Mouse (Mus musculus): ENCODE data around the gene Eaf1.

The Eaf1 gene

DNA sequence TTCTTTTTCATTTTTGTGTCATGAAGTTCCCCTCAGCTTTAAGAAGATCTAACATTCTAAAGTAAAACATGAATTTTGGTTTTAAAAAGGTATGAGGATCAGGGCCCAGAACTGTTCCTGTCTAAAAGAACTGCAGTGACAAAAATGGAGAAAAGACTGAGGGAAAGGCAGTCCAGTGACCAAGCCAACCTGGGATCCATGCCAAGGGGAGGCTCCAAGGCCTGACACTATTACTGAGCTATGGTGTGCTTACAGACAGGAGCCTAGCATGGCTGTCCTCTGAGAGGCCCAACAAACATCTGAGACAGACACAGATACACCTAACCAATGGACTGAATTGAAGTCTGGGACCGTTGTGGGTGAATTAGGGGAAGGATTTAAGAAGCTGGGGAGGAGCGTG, 15.7 kb downstream of the Eaf1 start:
- peak; percentile 65 for DNase-seq (ENCODE audit: low spot score)

DNA sequence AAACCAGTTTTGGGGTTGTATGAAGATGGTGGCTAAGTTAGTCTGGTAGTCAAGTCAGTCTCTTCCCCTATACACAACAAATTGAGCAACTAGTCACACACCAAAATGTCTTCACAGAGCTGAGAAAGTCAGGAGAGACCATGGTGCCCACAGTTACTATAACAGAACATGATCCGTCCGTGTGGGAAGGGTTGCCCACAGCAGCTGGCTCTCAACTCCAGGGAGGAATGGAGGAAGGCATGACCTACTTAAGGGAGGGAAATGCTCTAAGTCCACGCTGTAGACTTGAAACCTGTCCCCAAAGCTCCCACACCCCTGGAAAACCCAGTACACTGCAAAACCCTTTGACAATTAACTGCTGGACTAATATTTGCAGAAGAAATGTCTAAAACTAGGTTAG, 16.1 kb downstream of the Eaf1 start:
- no peak for DNase-seq (ENCODE audit: low spot score)

DNA sequence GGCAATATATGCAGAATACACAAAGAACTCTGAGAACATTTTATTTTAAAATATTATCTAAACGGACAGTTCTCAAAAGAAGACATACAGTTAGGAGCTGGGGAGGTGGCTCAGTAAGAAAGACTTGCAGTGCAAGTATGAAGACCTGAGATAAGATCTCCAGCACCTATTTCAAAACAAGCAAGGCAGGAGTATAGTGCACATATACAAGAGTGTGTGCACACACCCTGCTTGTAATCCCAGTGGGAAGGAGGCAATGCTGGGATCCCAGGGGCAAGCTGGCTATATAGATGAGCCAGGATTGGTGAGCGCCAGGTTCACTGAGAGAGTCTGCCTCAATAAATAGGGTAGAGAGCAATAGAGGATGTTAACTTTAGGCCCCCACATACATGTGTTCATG, 21.7 kb downstream of the Eaf1 start:
- no peak for DNase-seq (ENCODE audit: low spot score)

DNA sequence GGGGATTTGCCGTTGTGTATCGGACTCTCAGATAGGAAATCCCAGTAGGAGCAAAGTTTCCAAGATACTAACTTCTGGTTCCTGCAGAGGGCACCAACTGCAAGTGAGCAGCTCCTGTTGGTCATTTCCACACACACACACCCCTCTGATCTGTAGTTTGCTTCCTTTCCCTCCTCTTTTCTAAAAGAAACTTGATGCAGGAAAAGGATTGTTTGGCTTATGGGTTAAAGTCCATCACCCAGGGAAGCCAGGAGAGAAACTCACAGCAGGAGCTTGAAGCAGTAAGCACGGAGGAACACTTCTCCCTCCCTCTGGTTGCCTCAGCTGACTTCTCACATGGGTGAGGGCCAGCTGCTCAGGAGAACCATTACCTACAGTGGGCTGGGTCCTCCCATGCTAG, 25.0 kb downstream of the Eaf1 start:
- DNase-seq (ENCODE audit: low spot score): peak; percentile 52

GRCm38 (mm10) chr14:31521318-31521717, 27.1 kb downstream of the Eaf1 start:
- no peak for DNase-seq (ENCODE audit: low spot score)

DNA sequence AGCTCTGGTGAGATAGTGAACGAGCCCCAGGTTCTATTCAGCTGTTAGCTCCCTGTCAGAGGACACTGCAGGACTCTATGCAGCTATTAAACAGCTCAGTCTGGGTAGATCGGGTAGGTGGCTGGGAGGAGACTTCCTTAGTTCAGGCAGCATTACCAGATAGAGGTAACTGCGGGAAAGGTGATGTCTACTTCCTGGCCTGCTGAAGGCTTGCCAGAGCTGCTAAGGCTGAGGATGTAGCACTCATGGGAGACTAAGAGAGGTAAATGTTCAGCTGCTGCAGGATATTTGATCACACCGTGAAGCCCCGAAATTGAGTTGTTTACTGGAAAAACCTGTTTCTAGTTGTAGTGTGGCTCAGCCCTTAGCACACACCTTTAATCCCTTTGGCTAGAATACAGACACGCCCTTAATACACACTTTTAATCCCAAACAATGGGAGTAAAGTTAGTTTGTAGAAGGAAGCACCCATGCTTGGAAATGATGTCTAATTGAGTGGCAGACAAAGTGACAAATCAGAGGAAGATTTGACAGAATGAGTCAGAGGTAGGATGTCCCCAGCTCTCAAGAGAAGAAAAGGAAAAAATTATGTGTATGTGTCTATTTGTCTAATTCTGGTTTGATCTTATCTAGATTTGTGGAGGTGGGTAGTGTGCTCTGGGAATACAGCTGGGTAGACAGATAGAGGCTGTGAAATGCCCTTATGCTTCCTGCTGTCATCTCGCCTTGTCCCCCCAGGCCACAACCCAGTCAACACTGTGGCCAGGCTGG, 31.0 kb downstream of the Eaf1 start:
- no peak for DNase-seq (ENCODE audit: low spot score)

GRCm38 (mm10) chr14:31530847-31531246, 36.6 kb downstream of the Eaf1 start:
- no peak for DNase-seq (ENCODE audit: low spot score)

GRCm38 (mm10) chr14:31531506-31532148, 37.4 kb downstream of the Eaf1 start:
- no peak for DNase-seq (ENCODE audit: low spot score)

DNA sequence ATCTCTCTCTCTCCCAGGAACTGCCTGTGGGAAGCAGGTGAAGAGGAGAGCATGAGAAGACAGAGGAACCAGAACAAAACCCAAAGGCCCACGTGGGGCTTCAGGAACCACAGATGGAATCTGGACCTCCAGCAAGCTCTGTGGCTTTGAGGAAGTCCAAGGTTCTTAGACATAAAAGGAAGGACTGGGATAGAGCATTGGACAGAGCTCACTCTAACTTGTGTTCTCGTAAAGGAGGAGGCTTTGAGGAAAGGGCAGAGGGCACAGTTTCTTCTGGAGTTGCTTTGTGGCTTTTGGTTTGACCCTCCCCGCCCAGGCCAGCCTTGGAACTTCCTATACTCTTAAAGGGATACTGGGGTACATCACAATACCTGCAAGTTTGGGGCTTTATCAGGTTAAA, 38.5 kb downstream of the Eaf1 start:
- DNase-seq (ENCODE audit: low spot score): no peak

GRCm38 (mm10) chr14:31537298-31537697, 43.1 kb downstream of the Eaf1 start:
- no peak for DNase-seq (ENCODE audit: low spot score)

GRCm38 (mm10) chr14:31543885-31544442, 49.8 kb downstream of the Eaf1 start:
- DNase-seq (ENCODE audit: low spot score): no peak

DNA sequence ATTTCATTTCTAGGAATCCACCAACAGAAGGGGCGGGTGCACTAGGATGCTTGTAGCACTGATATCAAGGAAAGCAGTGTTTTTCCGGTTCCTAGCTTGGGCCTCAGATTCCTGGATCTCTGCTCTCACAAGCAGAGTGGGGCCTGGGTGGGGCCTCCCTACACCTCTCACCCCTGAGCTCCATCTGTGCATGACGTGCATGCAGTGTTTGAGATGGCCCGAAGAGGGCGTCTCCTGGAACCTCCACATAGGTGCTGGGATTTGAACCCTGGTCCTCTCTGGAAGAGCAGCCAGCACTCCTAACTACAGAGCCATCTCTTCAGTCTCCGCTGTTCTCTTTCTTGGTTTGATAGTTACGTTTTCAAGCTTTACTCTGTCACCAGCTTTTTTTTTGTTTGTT, 60.8 kb downstream of the Eaf1 start:
- DNase-seq (ENCODE audit: low spot score): no peak

DNA sequence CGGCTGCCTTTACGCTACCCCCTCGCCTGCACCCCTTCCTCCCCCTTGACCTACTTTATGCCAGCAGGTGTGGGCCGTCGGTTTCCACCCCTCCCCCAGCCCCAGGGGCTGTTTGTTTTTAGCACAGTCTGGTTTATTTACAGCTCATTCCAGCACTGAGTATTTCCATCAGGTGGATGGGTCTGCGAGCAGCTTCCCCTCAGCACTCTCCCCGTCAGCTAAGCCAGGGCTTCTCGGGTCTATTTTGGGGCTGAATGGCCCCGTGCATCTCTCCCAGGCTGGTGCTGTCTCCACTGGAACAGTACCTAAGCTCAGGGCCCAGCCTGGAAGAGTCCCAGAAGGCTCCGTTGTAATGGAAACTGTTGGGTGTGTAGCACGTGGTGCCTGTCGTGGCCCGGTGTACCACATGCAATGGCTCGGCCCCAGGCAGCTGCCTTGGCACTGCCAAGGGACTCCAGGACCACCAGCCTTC, 61.8 kb downstream of the Eaf1 start:
- DNase-seq (ENCODE audit: low spot score): no peak

DNA sequence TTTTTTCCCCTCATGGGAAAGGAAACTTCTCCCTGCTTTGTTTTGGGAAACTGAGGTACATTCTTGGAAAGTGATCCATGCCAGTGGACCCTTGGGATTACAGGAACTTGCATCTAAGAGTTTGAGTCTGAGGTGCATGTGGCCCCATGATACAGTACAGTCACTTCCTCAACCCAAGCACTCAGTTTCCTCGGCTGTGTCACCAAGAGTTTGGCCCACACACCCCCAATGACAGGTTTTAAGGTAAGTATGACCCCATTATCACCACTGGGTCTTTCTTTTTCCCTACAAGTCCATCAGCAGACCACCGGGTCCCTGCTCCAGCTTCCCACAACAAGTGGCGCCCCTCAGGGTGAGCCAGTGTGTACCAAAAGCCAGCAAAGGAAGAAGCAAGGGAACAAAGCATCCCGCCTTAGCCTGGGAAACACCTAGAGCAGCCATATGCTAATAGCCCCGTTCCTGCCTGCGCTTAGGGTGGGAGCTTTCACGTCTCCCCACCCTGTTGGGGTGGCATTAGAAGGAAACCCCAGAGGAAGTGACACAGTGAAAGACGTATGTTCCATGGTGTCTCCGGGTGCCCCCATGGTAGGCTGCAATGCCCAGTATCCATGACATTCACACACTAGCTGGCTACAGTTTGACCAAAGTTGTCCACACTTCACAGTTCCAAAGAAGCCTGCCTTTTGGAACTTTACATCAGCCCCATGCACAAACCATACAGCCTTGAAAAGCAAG, 62.5 kb downstream of the Eaf1 start:
- no peak for DNase-seq (ENCODE audit: low spot score)

- no peak for DNase-seq (ENCODE audit: low spot score)
These were observed 63.1 kb downstream of the Eaf1 start for GRCm38 (mm10) chr14:31557273-31557672.

- DNase-seq (ENCODE audit: low spot score): no peak
These were observed 63.6 kb downstream of the Eaf1 start for GRCm38 (mm10) chr14:31557784-31558183.

DNA sequence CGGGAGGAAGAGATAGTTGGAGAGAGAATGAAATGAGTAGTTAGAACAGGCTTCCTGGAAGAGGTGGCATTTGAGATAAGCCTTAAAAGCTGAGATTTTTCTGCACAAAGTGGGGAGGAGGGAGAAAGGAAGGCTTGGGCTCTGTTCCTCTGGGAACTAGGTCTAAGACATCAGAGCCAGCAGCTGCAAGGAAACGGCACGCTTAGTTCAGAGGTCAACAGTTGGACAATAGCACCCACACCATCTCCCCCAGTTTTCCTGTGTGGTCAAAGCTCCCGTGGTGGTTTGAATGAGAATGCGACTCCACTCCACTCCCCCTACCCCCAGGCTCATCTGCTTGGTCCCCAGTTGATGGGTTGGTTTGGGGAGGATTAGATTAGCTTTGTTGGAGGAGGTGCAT, 65.0 kb downstream of the Eaf1 start:
- no peak for DNase-seq (ENCODE audit: low spot score)
